Mouse (Mus musculus): ENCODE measurements around the gene Fbf1. TPM values are rescaled to one million over a fixed set of nuclear protein-coding genes. Genes with fewer than 3 reads are reported as not detected.

The Fbf1 gene
- total and polyA plus RNA-seq, 3 experiments, result 11.8 to 15.0 (median 14.8) TPM

DNA sequence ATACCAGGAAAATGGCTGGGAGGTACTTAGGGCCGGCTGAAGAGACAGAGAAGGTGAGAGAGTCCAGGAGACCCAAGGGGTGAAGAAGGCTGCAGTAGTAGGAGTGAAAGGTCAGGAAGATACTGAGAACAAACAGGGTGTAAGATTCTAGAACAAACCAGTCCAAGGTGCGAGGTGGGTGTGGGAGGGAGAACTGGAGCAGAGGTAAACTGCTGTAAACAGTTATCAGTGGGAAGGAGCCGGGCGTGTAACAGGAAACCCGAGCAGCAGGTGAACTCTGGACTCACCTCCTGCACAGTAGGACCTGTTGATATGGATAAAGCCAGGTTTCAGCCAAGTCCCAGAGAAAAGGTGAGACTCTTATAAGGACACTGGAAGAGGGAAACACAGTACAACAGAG lies 42.7 kb upstream of the Fbf1 start:
- no peak for DNase-seq
- TF ChIP-seq CTCF (IDR thresholded peaks at IDR 0.05) (no peak), POLR2A (IDR thresholded peaks at IDR 0.05; ENCODE audit: insufficient read depth, low read depth, low read length) (no peak), EP300 (IDR thresholded peaks at IDR 0.05; ENCODE audit: insufficient read depth, low read depth, low read length) (no peak)
- WGBS, result 71% methylated on average over 5 of the region's 5 CpGs

DNA sequence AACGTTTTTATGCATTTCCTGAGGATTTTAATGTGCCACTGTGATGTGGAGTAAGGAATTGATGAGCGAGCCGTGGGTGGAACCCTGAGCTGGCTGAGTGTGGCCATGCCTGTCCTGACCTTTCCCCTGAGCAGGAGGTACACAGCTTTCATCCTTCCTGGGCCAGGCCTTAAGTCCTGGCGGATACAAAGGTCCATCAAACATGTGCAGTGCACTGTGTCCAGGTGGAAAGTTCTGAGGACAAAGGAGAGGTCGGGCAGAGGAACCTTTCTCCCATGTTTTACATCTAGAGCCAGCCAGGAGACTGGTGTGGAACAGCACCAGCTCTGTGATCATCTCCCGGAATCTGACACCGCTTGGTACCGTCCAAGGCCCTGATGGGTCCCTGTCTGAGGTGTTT lies 41.3 kb upstream of the Fbf1 start:
- intact Hi-C loops (cut with DNase I), result no loop called here
- H3K27ac ChIP-seq, result no peak overlapping the region
- no peak overlapping the region for H3K9ac ChIP-seq (ENCODE audit: low read depth, low read length)
- H3K79me2 ChIP-seq (replicated peaks; ENCODE audit: control insufficient read depth, insufficient read depth, low read length), result no peaks in the 10 kb centered on the region
- DNase-seq, result no peak
- TF ChIP-seq CTCF (IDR thresholded peaks at IDR 0.05) (no peak), POLR2A (IDR thresholded peaks at IDR 0.05; ENCODE audit: insufficient read depth, low read depth, low read length) (no peak), EP300 (IDR thresholded peaks at IDR 0.05; ENCODE audit: insufficient read depth, low read depth, low read length) (no peak)
- 78% methylated on average over 8 of the region's 8 CpGs for WGBS
- H3K4me1 ChIP-seq (ENCODE audit: control insufficient read depth, insufficient read depth, low read length), result no peaks in the 10 kb centered on the region
- no peaks in the 10 kb centered on the region for H3K36me3 ChIP-seq (ENCODE audit: control insufficient read depth, insufficient read depth, low read length)
- H3K27me3 ChIP-seq (ENCODE audit: control insufficient read depth, insufficient read depth, low read length), result no peaks in the 10 kb centered on the region
- H3K4me3 ChIP-seq, result no peak overlapping the region

More for the DNA sequence above, 42.7 kb upstream of the Fbf1 start:
- Histone ChIP-seq H3K4me1 (ENCODE audit: control insufficient read depth, insufficient read depth, low read length) (no peaks in the 10 kb centered on the region), H3K27me3 (ENCODE audit: control insufficient read depth, insufficient read depth, low read length) (no peaks in the 10 kb centered on the region), H3K9ac (ENCODE audit: low read depth, low read length) (no peak overlapping the region), H3K27ac (no peak overlapping the region), H3K79me2 (replicated peaks; ENCODE audit: control insufficient read depth, insufficient read depth, low read length) (no peaks in the 10 kb centered on the region), H3K4me3 (no peak overlapping the region), H3K36me3 (ENCODE audit: control insufficient read depth, insufficient read depth, low read length) (no peaks in the 10 kb centered on the region)
- intact Hi-C loops (cut with DNase I), result no loop called here

GRCm38 (mm10) chr11:116208660-116209059 lies 40.7 kb upstream of the Fbf1 start:
- Histone ChIP-seq H3K36me3 (ENCODE audit: control insufficient read depth, insufficient read depth, low read length) (no peaks in the 10 kb centered on the region), H3K27me3 (ENCODE audit: control insufficient read depth, insufficient read depth, low read length) (no peaks in the 10 kb centered on the region), H3K4me1 (ENCODE audit: control insufficient read depth, insufficient read depth, low read length) (no peaks in the 10 kb centered on the region), H3K79me2 (replicated peaks; ENCODE audit: control insufficient read depth, insufficient read depth, low read length) (no peaks in the 10 kb centered on the region), H3K9ac (ENCODE audit: low read depth, low read length) (no peak overlapping the region), H3K27ac (no peak overlapping the region), H3K4me3 (no peak overlapping the region)
- no peak for DNase-seq
- whole genome bisulfite sequencing, result 90% methylated on average over 3 of the region's 3 CpGs
- intact Hi-C loops (cut with DNase I), result no loop called here
- TF ChIP-seq CTCF (IDR thresholded peaks at IDR 0.05), result no peak
- no peak for TF ChIP-seq POLR2A (IDR thresholded peaks at IDR 0.05; ENCODE audit: insufficient read depth, low read depth, low read length)

DNA sequence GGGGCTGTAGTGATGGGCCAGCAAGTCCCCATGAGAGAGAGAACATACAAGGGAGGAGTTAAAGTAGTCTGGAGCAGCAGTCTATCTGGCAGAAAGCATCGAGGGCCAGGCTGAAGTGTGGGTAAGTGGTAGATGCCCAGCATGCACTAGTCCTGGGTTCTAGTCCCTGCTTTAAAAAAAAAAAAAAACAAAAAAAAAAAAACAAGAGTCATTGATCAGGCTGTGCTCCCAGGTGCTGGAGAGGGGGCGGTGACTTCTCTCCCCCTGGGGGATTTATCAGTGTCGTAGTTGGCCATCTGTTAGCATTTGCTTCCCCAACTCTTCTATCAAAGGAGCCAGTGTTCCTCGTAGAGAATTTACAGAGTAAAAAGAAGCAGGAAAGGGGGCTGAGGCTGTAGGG lies 38.7 kb upstream of the Fbf1 start:
- Histone ChIP-seq H3K27ac (no peak overlapping the region), H3K4me3 (no peak overlapping the region), H3K27me3 (ENCODE audit: control insufficient read depth, insufficient read depth, low read length) (no peaks in the 10 kb centered on the region), H3K9ac (ENCODE audit: low read depth, low read length) (no peak overlapping the region), H3K4me1 (ENCODE audit: control insufficient read depth, insufficient read depth, low read length) (no peaks in the 10 kb centered on the region), H3K79me2 (replicated peaks; ENCODE audit: control insufficient read depth, insufficient read depth, low read length) (no peaks in the 10 kb centered on the region), H3K36me3 (ENCODE audit: control insufficient read depth, insufficient read depth, low read length) (no peaks in the 10 kb centered on the region)
- no peak for DNase-seq
- WGBS, result 80% methylated on average over 4 of the region's 4 CpGs
- intact Hi-C loops (cut with DNase I), result no loop called here
- TF ChIP-seq POLR2A (IDR thresholded peaks at IDR 0.05; ENCODE audit: insufficient read depth, low read depth, low read length), result no peak
- no peak for TF ChIP-seq CTCF (IDR thresholded peaks at IDR 0.05)
- no peak for TF ChIP-seq EP300 (IDR thresholded peaks at IDR 0.05; ENCODE audit: insufficient read depth, low read depth, low read length)

GRCm38 (mm10) chr11:116203150-116203549 lies 35.2 kb upstream of the Fbf1 start:
- H3K79me2 ChIP-seq (replicated peaks; ENCODE audit: control insufficient read depth, insufficient read depth, low read length), result no peaks in the 10 kb centered on the region
- H3K4me3 ChIP-seq, result no peak overlapping the region
- H3K36me3 ChIP-seq (ENCODE audit: control insufficient read depth, insufficient read depth, low read length), result no peaks in the 10 kb centered on the region
- peaks cover 1% of the 10 kb centered on the region; the same call in 1 of the 2 replicates for H3K4me1 ChIP-seq (ENCODE audit: control insufficient read depth, insufficient read depth, low read length)
- no peak for TF ChIP-seq EP300 (IDR thresholded peaks at IDR 0.05; ENCODE audit: insufficient read depth, low read depth, low read length)
- no peak for TF ChIP-seq CTCF (IDR thresholded peaks at IDR 0.05)
- no peak for TF ChIP-seq POLR2A (IDR thresholded peaks at IDR 0.05; ENCODE audit: insufficient read depth, low read depth, low read length)
- H3K9ac ChIP-seq (ENCODE audit: low read depth, low read length), result no peak overlapping the region
- intact Hi-C loops (cut with DNase I), result no loop called here
- no peak for DNase-seq
- no peak overlapping the region for H3K27ac ChIP-seq
- H3K27me3 ChIP-seq (ENCODE audit: control insufficient read depth, insufficient read depth, low read length), result no peaks in the 10 kb centered on the region
- 87% methylated on average over 3 of the region's 3 CpGs for WGBS

DNA sequence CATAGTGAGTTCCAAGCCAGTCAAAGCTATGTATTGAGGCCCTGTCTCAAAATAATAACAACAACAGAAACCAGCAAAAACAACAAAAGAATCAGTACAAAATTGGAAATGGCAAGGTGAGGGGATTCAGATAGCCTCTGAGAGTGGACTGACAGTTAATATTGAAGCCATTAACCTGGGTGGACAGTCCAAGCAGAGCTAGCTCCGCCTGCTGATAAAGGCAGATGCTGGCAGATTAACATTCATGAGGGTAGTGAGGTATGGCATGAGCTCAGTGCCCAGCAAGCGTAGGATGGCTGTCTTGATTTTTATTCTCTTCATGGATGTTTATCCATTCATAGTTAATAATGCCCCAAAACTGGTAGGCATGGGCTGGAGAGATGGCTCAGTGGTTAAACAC lies 33.2 kb upstream of the Fbf1 start:
- Histone ChIP-seq H3K27me3 (ENCODE audit: control insufficient read depth, insufficient read depth, low read length) (no peaks in the 10 kb centered on the region), H3K4me3 (no peak overlapping the region), H3K4me1 (ENCODE audit: control insufficient read depth, insufficient read depth, low read length) (peaks cover 3% of the 10 kb centered on the region; the same call in 1 of the 2 replicates), H3K9ac (ENCODE audit: low read depth, low read length) (no peak overlapping the region), H3K79me2 (replicated peaks; ENCODE audit: control insufficient read depth, insufficient read depth, low read length) (peaks cover 2% of the 10 kb centered on the region), H3K27ac (no peak overlapping the region), H3K36me3 (ENCODE audit: control insufficient read depth, insufficient read depth, low read length) (peaks cover 16% of the 10 kb centered on the region)
- intact Hi-C loops (cut with DNase I), result no loop called here
- no peak for DNase-seq
- TF ChIP-seq EP300 (IDR thresholded peaks at IDR 0.05; ENCODE audit: insufficient read depth, low read depth, low read length) (no peak), CTCF (IDR thresholded peaks at IDR 0.05) (no peak), POLR2A (IDR thresholded peaks at IDR 0.05; ENCODE audit: insufficient read depth, low read depth, low read length) (no peak)
- WGBS, result 97% methylated on average over 2 of the region's 2 CpGs

Data from heart, adult 2 months (tissue).